Mouse (Mus musculus) mouse trophoblast stem cell (cell line): ENCODE results near the gene Map3k4.
"Not testable (repeated sequence)": the region's sequence is repeated elsewhere in the genome, so short reads cannot be mapped to it uniquely, and the experiment has no call there.

Experiments
- in situ Hi-C, 2 experiments: fragments of 300-500 bp; cut with MseI, MboI; formaldehyde crosslinking; loops; 2 replicates in 1 of 2; 3 replicates in 1 of 2; pipeline ENCODE4 v1.15.1; 2025

Gene Map3k4

DNA sequence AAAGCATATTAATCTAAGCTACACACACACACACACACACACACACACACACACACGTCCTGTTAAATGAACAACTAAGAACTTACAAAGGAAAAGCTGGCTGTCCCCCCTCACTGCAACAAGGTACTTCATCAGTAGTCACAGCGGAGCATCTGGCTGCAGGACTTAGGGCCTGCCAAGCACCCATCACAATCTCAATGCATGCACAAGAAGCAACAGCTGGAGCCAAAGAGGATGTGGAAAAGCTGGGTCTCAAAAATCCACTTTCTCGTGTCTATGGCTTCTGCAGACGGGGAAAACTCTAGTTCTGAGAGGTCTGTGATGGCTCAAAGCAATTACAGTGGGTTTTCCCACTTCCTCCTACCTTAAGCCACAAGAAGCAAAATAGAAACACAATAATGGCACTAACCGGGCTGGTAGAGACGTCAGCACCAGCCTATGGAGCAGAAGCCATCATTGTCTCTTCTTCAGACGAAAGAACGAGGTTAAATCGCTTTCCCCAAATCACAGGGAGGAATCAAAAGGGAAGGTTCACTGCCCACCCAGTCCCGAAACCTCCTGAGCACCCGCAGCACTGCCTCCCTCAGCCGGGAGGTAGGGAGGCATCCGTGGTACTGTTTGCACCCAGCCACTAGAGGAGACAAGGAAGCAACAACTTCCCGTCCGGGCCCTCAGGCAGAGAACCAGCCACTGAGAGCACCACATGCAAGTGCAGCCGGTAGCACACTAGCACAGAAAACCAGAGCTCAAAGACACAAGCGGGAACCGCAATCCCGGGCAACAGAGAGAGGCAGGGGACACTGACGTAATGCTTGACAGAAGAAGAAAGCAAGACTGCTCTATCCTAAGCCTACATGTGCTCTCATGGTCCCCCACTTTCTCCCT lies 11.1 kb downstream of the Map3k4 start:
- in situ Hi-C loops: no loop called here

DNA sequence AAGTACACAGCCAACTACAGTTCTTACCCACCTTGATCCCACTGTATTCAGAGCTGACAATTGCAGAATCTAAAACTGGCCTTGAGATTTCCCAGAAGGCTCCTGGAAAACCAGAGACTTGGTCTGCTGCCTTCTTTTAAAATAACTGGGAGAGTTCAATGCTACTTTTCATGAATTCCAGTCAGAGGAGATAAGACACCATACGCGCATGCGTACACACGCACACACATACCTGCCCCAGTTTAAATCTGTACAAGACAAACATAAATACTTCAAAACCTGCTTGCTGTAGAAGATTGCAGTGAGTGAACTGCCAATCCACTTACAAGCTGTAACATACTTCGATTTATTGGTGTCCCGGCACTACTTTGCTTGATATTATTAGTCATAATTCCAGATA lies 13.9 kb downstream of the Map3k4 start:
- in situ Hi-C loops: no loop called here

DNA sequence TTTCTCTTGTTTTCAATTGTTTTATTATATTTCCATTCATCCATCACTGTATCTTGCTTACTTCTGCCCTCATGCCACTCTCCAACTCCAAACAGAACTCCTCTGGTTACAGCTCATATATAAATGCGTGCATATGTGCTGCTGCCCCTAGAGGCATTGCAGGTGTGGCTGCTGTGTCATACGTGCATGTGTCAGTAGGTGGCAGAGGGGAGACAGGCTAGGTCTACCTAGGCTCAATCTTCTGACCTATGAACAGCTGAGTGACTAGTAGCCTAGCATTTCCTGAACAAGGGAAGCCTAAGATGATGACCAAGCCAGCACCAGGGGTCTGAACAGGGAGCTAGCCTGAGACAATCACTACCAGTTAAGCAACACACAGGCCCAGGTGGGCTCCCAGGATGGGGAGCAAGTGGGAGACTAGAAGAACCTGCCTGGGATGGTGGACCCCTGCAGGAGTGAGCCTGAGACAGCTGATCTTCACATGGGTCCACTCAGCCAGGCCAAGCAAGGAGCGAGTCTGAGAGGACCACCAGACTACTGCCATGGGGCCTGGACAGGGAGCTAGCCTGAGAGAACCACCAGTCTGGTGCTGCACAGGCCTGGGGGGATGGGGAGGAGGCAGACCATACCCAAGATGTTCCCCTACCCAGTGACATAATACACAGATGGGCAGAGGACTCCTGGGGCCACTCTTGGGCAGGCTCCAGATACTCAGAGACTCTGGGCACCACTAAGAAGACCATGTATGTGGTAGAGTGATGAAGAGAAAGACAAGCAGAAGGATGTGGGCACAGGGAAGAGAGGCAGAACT lies 17.5 kb downstream of the Map3k4 start:
- in situ Hi-C loops: no loop called here

DNA sequence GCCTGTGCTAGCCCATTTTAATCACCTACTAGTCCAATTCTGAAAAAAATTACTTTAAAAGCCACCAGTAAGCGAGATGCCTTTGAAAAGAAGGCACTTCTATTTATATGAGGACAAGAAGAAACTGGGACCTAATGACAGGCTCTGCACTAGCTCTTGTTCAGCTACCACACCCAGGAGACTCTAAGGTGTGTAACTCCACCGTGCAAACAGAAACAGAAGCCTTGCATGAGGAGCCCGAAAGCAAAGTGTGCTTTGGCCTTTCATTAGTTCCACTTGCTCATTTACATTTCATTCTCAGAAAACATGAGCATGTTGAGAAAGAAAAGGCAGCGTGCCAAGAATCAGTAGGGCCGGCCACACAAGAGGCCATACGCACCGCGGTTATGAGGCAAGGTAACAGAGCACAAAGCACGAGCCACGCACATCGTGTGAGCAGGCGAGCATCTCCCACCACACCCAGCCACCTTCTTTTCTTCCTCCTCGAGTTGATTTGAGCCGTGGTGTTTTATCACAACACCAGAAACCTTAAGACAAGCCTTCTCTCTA lies 18.4 kb downstream of the Map3k4 start:
- in situ Hi-C loops: no loop called here

DNA sequence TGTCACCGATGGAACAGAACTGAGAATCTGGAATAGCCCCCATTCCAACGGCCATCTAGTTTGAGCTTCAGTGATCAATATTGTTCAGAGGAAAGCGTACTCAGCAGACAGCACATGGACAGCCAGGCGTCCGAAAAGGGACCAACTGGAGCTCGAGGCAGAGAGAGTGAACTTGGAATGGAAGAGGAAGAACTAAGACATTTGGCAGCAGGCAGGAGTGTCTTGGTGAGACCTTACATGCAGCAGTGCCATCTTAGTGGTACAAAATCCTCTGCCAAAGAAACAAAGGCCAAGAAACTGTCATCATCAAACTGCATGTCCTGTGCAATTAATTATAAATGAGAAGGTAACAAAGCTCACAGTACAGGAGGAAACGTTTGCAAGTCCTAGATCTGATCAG lies 19.2 kb downstream of the Map3k4 start:
- in situ Hi-C loops: no loop called here

DNA sequence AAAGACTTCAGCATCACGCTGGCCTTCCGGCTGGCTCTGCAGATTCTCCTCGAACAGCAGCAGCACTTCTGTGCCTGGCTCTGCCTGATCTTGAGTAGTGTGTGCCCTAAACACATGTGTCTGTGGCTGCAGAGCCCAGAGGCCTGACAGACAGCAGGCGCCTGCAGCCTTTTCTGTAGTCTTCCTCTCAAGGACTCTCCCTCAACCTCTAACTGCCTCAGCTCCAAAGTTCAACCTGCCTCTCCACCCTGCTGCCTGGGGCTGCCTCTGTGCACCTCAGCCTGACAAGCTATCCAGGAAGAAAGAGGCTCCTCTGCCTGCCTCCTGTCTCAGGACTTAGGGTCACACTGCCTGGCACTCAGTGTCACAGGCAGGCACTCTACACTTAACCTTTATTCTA lies 20.6 kb downstream of the Map3k4 start:
- in situ Hi-C loops: no loop called here

DNA sequence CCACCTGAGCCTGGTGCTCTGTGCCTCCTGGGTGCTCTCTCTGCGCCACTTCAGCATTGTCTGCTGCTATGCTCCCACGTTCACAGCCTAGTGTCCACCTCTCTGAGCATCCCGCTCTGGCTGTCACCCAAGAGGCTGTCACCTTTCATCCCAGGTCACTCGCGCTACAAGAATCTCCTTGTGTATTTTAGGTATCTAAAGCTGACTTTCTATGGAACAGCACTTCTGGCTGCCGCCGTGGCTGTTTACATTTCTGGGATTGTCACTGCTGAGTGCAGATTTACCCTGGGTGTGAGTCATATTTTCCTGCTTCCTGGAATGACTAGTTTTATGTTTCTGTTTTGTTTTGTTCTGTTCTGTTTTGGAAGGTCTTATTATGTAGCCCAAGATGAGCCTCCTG lies 21.3 kb downstream of the Map3k4 start:
- in situ Hi-C loops: no loop called here

DNA sequence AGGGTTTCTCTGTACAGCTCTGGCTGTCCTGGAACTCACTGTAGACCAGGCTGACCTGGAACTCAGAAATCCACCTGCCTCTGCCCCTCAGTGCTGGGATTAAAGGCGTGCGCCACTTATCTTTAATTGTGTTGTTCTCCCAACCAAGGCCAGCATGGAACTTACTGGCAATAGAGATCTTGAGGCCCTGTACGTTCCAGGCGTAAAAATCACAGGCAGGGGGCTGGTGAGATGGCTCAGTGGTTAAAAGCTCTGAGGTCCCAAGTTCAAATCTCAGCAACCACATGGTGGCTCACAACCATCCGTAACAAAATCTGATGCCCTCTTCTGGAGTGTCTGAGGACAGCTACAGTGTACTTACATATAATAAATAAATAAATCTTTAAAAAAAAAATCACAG lies 22.7 kb downstream of the Map3k4 start:
- in situ Hi-C loops: not testable (repeated sequence)

DNA sequence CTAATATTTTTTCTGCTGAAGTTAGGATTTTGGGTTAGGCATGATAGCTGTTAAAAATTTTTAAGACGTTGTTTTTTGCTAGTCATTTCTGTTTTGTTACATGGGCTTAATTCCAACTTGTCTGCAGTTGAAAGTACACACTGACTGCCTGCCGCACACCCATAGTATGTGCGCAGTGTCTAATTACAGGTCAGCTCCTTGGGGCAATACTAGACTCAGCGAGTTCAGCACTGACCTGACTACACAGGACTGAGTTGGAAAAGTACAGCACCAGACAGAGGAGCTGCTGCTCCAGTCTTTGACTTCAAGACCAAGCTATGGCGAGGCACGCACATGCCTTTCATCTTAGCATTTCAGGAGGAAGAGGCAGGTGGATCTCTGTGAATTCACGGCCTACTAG lies 24.2 kb downstream of the Map3k4 start:
- in situ Hi-C loops: no loop called here

DNA sequence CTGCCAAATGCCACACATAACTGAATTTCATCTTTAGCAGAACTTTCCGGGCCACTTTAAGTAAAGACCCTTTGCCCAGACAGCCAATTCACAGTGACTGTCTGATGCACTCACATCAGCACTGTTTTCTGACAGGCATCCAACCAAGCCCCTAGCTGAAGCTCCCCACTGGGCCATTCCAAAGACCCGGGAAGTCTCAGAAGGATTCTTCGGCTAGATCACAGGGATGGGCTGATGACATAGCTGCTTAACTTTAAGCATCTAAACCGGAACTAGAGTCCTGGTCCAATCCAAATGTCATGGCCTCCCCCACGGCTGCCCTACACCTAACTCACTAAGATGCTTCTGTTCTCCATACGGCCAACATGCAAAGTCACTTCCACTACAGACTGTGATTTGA lies 25.0 kb downstream of the Map3k4 start:
- in situ Hi-C loops: no loop called here

DNA sequence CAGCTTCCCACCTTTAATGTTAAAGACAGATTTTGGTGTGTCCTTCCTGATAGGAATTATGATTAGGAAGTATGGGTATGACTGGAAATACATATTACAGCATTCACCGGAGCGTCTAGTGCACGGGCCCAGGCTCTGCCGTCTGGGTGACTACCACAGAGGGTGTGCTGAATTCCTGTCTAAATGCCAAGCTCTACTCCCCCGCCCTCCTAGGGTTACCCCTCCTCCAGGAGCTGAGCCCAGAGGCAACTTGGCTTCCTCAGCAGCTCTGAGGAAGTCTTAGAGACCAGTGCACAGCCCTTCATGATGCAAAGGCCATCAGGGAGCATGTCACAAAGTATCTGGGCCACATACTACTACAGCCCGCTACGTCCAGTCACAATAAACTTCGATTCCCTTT lies 25.7 kb downstream of the Map3k4 start:
- in situ Hi-C loops: no loop called here

DNA sequence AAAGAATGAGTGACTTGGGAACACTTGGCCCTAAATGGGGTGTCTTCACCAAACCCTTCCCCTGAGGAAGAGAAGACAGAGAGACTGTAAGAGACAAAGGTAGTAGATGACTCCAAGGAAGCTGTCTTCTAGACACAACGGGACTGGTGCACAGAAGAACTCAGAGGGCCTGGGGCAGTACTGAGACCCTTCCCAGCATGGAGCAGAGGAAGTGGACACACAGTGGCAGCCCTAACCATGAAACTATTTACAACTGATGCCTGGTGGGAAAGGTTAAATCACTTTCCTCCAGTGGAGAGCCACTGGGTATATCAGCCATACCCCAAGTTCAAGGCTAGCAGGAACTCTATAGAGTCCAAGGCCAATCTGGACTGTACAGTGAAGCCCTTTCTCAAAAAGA lies 26.2 kb downstream of the Map3k4 start:
- in situ Hi-C loops: no loop called here

DNA sequence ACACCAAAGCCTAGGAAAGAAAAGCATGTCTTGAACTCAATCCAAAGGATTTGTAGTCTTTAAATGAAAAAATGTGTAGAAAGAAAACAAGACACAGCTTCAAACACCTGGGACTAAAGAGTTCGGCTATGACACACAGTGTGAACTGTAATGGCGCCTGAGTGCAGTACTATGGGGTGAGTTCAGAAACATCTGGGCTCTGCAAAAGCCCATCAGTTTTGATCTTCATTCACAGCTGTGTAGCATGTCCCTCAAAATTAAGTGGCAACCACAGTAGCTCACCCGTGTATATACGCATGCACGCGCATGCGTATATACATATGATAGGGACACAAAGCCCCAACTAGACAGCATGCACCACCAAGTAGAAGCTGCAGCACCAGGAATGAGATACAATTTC lies 27.4 kb downstream of the Map3k4 start:
- in situ Hi-C loops: no loop called here

DNA sequence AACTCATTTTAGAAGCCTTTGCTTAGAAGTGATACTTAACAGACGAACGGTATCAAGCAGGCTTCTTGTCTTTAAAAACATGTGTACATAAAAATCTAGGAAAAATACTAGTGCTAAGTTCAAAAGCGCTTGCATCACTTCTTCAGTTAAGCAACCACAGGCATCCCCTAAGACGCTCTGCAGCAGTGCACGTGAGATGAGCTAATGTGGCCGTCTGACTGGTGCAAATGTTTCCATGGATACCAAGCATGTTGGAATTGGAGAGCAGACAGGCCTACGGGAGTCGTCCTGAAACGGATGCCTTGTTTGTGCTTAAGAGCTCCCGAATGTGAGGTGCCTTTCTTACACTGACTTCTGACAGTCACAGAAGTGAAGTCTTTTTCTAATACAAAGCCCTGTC lies 27.9 kb downstream of the Map3k4 start:
- in situ Hi-C loops: no loop called here

DNA sequence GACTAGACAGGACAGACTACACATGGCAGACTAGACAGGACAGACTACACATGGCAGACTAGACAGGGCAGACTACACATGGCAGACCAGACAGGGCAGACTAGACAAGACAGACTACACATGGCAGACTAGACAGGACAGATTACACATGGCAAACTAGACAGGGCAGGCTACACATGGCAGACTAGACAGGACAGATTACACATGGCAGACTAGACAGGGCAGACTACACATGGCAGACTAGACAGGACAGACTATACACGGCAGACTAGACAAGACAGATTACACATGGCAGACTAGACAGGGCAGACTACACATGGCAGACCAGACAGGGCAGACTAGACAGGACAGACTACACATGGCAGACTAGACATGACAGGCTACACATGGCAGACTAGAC lies 28.8 kb downstream of the Map3k4 start:
- in situ Hi-C loops: not testable (repeated sequence)

DNA sequence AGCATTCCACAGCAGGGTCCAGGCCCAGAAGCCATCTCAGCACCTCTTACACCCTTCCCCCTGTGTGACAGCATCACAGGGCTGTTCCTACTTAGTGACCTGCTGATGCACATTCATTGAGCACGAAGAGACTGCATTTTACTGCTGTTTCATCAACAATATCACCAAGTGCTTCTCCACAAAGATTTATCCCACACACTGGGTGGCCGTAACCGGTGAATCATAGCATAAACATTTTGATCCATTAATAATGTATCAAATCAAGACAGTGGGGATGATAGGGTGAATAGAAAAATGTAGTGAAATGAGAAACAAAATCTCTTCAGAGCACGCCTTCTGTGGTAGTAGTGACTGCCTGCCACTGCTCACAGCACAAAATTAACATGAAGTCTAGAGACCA lies 29.7 kb downstream of the Map3k4 start:
- in situ Hi-C loops: no loop called here

DNA sequence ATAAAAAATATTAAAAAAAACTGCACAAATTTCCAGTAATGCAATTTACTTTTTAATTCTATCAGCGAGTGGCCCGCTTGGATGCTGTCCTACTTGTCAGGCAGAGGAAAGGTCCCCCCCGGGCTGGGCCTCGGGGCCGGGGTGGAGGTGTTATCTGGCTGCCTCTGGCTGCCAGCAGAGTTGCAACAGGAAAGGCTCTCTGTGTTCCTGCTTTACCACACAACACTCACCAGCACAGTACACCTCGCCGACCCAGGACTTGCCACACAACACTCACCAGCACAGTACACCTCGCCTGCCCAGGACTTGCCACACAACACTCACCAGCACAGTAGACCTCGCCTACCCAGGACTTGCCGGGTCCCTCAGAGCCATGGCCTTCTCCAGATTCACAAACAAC lies 38.8 kb downstream of the Map3k4 start:
- in situ Hi-C loops: no loop called here

DNA sequence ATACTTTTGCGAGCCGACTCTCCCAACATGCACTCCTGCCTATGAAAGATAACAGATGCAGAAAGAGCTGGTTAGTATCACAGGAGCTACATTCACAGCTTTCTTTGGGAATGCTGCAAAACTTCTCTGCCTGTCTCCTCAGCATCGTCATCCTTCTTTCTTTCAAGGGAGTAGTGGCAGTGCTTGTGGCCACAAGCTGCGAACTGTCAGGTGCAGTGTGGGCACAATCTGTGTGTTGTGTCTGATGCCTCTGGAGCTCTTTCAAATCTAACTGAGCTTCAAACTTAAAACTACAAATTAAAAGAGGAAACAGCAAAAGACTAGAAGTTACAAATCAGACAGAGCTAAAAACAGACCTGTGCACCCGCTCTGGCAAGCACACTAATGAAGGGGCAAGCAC lies 40.5 kb downstream of the Map3k4 start:
- in situ Hi-C loops: no loop called here

DNA sequence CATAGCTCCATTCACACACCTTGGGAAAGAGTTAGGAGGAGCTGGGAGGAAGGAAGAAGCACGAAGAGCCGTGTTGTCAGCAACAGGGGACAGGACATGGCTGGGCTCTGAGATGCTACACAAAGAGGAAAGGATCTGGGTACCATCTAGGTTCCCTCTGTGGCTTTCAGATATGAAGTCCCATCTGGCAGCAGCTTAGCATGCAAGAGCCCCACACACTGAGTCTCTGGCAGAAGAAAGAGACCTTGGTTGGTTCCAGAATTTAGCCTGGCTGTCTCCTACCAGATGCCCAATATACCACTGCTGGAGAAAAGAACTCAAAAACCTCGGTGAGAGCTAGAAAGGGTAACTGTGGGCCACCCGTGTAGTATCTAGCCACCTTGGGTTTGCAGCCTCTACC lies 41.3 kb downstream of the Map3k4 start:
- in situ Hi-C loops: no loop called here

DNA sequence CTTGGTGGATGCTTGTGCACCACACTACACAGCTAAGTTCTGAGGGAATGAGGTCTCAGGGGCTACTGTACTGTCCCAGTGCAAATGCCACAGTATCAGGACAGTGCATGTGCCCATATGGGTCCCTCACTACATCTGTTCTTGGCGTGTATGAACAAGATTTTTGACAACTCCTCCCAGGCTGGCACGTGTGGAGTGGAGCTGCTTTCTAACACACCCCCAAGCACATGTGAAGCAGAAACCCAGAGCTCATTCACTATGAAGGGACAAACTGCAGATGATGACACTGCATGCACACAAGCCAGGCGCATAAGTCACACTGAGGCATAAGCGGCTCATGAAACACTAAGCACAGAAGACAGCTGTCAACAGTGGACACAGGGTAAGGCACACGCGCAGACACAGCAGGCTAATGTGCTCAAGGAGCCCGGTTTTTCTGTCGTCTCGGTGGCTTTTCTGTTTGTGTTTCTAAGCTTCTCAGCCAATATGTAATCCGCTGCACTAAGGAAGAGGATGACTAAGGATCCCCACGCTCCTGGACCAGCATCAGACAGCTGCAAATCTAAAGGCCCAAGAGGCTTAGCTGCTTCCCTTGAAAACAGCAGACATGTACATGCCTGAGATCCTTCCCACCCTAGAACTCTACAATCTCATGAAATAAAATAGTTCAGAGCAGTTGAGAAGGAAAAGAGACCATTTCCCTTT lies 41.9 kb downstream of the Map3k4 start:
- in situ Hi-C loops: no loop called here

DNA sequence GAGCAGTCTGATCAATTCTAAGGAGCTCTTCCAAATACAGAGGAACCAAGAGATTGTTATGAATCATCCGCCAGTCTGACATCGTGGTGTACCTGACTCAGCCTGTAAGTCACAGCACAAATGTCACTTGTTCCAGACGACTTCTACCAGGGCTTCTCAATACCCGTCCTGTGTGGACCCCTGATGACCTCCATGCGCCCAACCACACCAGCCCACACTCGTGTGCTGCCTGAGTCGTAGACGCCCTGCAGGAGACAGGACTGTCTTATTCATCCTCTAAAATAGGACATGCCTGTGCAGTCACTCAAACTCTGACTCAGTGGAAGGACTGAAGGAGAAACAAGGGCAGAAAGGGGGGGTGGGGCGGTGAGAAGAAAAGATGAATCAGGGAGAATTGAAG lies 42.8 kb downstream of the Map3k4 start:
- in situ Hi-C loops: no loop called here

DNA sequence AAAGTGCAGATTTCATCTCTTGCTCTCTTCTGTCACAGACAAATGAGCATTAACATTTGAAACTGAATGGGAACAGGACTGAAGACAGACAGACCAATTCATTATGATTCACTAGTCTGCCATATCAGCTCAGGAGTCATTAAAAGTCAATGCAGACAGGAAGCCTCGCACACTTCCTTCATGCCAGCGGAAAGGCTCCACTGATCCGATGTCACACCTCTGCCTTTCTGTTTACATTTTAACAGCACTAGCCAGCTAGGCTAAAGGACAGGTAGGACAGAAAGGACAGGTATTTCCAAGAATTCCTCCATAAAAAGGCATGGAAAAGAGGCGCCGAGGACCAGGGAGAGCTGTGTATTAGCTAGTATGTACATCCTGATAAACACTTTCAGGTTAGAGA lies 45.6 kb downstream of the Map3k4 start:
- in situ Hi-C loops: no loop called here
